Comparison of ENCODE assay signal across 8 mouse cellular contexts in the genomic region with DNA sequence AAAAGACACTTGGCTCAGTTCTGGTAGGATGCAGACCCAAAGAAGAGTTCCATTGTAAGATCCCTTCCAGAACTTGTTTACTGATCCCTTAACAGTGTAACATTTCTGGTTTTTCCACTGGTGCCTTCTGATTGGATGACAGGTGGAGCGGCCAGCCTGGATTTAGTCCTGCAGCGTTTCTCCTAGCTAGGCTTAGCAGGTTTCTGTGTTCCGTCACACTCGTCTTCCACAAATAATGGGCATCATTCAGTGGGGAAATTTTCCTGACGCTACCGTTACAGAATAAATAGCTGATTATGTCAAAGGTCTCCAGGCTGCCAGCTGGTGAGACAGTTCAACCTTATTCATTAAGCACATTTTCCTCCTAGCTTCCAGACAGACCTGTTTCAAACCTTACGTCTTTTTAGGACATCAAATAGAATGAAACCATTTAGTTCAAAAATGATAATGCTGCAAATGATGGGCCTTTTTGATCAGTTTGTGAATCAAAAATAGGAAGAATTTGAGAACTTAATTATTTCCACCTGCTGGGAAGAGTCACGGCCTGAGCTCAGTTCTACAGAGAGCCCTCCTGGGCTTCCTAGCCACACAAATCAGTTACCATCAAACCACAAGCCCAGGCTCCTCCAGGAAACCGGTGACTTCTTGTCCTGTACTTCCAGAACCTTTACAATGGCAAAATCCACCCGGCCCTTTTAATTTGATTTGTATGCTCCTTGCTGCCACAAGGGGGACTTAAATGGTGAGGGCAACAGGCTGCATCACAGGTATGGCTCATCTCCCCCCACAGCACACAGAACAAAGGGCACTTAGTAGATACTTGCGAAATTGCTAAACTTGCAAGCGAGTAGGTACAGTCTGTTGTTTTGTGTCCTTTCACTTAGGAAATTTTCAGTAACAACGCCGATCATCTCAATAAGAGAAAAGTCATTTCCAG.
DNase-seq lines count a peak whose midpoint lies in the region; ATAC-seq lines count a peak whose summit lies in the region.

No protein-coding gene starts in this region.

- 0 out of 2 replicates have a peak overlapping the region, but pooled peaks have one; percentile 77 for H3K4me2 ChIP-seq in embryonic facial prominence, embryonic 12.5 days (replicated peaks)
- peak overlapping the region; percentile 79; the same call in 1 of the 2 replicates for H3K4me2 ChIP-seq in limb, embryonic 13.5 days (replicated peaks)

- no peak overlapping the region for H3K27ac ChIP-seq in embryonic facial prominence, embryonic 12.5 days
- H3K27ac ChIP-seq in limb, embryonic 13.5 days = no peak overlapping the region

- 13% methylated on average over 14 of the region's 14 CpGs for WGBS in embryonic facial prominence, embryonic 12.5 days
- WGBS in limb, embryonic 13.5 days = 12% methylated on average over 14 of the region's 14 CpGs

- H3K9ac ChIP-seq in embryonic facial prominence, embryonic 12.5 days = no peak overlapping the region
- no peak overlapping the region for H3K9ac ChIP-seq in limb, embryonic 13.5 days

- H3K36me3 ChIP-seq in embryonic facial prominence, embryonic 12.5 days = no peaks in the 10 kb centered on the region
- H3K36me3 ChIP-seq in limb, embryonic 13.5 days = no peaks in the 10 kb centered on the region

- H3K9me3 ChIP-seq in embryonic facial prominence, embryonic 12.5 days = no peaks in the 10 kb centered on the region
- H3K9me3 ChIP-seq in limb, embryonic 13.5 days = no peaks in the 10 kb centered on the region

- no peak for DNase-seq in frontal cortex, postnatal 36 days (ENCODE audit: low spot score in 2 of 2)
- peak; percentile 79 for DNase-seq in CD4-positive helper T cell, adult 2 months (ENCODE audit: low read depth, low spot score)
- peak; percentile 36 to 52 for DNase-seq in natural killer cell, adult 2 months (ENCODE audit: low spot score in 2 of 2)
- no peak for DNase-seq in cerebellum, postnatal 36 days
- no peak for DNase-seq in urinary bladder, postnatal 10 days (ENCODE audit: low spot score)

- 0 out of 2 replicates have a peak, but pooled peaks have one; percentile 32 for ATAC-seq in frontal cortex, adult (ENCODE audit: low TSS enrichment)
- no peak for ATAC-seq in embryonic facial prominence, embryonic 12.5 days (ENCODE audit: insufficient number of reproducible peaks, insufficient read depth, low FRiP score, low TSS enrichment)
- ATAC-seq in limb, embryonic 13.5 days (ENCODE audit: low FRiP score, low read depth) = no peak

- H3K27me3 ChIP-seq in embryonic facial prominence, embryonic 12.5 days = peaks cover 61% of the 10 kb centered on the region
- H3K27me3 ChIP-seq in limb, embryonic 13.5 days = peaks cover 61% of the 10 kb centered on the region

- peaks cover 18% of the 10 kb centered on the region for H3K4me1 ChIP-seq in embryonic facial prominence, embryonic 12.5 days
- peaks cover 50% of the 10 kb centered on the region for H3K4me1 ChIP-seq in limb, embryonic 13.5 days

- no peak overlapping the region for H3K4me3 ChIP-seq in embryonic facial prominence, embryonic 12.5 days
- H3K4me3 ChIP-seq in limb, embryonic 13.5 days = peak overlapping the region; percentile 19; the same call in 1 of the 2 replicates

Comparison
In these comparisons a context has a peak if more than half of its experiments do, and no peak if none do; other contexts are left out.
1. DNase-seq: peak in CD4-positive helper T cell, adult 2 months (single experiment) and natural killer cell, adult 2 months (2 of 2); none in frontal cortex, postnatal 36 days (0 of 2), cerebellum, postnatal 36 days (0 of 2) and urinary bladder, postnatal 10 days (single experiment).